Mouse (Mus musculus): ENCODE measurements around the gene 1700029F12Rik. TPM values are rescaled to one million over a fixed set of nuclear protein-coding genes. Genes with fewer than 3 reads are reported as not detected.

Gene 1700029F12Rik
- polyA plus RNA-seq, 1 experiment, result not detected

DNA sequence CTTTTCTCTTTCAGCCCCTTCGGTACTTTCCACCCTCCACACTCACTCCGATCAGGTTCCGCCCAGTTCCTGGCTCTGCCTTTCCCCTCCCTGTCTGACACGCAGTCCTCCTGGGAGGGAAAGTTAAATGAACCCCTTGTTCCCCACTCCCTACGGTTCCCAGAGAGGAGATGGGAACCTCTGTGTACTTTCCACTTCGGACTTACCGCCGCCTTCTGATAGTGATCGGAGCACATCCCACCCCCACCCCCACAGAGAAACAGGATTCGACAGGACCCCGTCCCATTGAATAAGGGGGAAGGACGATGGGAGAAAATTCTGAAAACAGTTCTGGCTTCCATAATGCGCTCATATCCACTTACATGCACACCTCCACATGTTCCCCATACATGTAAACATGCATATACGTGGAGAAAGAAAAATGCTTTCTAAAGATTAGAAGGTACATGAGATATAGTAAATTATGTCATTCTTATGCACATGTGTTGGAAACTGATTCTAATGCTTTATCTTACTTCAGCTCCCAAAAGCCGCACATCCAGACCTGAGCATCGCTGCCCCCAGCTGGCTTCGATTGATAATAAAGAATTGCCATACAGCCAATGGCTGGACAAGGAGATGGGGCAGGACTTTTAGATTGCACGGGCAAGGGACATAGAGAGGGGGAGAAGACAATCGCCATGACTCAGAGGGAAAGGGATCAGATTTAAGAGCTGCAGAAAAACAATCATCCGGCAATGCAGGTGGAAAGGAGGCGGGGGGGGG lies 26.5 kb downstream of the 1700029F12Rik start:
- Histone ChIP-seq H3K27ac (ENCODE audit: insufficient read depth, low read depth, low read length) (no peak overlapping the region), H3K4me1 (ENCODE audit: control insufficient read depth, insufficient read depth, low read length) (peaks cover 7% of the 10 kb centered on the region; the same call in 1 of the 2 replicates), H3K4me3 (ENCODE audit: insufficient read depth, low read depth, low read length) (peak overlapping the region; percentile 28)
- TF ChIP-seq POLR2A (IDR thresholded peaks at IDR 0.05; ENCODE audit: insufficient read depth, low read depth, low read length), result no peak
- TF ChIP-seq CTCF (IDR thresholded peaks at IDR 0.05; ENCODE audit: insufficient read depth, low read depth, low read length), result no peak
- WGBS, result under 1% methylated on average over 21 of the region's 21 CpGs

DNA sequence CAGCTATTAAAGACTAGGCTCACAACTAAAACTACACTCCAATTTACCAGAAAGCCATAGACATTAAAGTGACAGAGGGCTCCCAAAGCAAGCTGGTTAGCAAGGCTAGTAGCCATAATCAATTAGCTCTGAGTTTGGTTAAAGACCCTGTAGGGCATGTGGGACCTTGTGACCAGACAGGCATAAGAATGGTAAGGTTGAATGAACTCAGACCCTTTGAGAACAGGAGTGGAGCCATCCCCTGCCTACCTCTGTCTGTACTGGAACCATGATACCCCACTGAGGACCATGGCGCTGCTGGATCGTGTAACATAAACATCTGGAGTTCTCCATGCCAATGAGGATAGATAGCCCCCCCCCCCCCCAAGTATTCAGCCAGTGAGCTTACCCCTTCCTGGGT lies 27.4 kb downstream of the 1700029F12Rik start:
- WGBS, result 69% methylated on average over 2 of the region's 2 CpGs
- TF ChIP-seq CTCF (IDR thresholded peaks at IDR 0.05; ENCODE audit: insufficient read depth, low read depth, low read length) (no peak), POLR2A (IDR thresholded peaks at IDR 0.05; ENCODE audit: insufficient read depth, low read depth, low read length) (no peak)
- Histone ChIP-seq H3K27ac (ENCODE audit: insufficient read depth, low read depth, low read length) (no peak overlapping the region), H3K4me1 (ENCODE audit: control insufficient read depth, insufficient read depth, low read length) (peaks cover 7% of the 10 kb centered on the region; the same call in 1 of the 2 replicates), H3K4me3 (ENCODE audit: insufficient read depth, low read depth, low read length) (no peak overlapping the region)

DNA sequence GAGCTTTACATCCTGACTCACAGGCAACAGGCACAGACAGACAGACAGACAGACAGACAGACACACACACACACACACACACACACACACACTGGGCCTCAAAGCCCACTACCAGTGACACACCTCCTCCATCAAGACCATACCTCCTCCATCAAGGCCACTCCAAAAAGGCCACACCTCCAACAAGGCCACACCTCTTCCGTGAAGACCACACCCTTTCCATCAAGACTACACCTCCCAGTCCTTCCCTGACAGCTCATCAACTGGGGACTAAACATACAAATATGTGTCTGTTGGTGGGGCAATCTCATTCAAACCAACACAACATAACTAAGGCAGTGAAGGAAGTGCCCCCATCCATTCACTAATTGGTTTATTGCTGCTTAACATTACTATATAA lies 37.1 kb downstream of the 1700029F12Rik start:
- H3K27ac ChIP-seq (ENCODE audit: insufficient read depth, low read depth, low read length), result no peak overlapping the region
- TF ChIP-seq CTCF (IDR thresholded peaks at IDR 0.05; ENCODE audit: insufficient read depth, low read depth, low read length) (no peak), POLR2A (IDR thresholded peaks at IDR 0.05; ENCODE audit: insufficient read depth, low read depth, low read length) (no peak)
- no peaks in the 10 kb centered on the region for H3K4me1 ChIP-seq (ENCODE audit: control insufficient read depth, insufficient read depth, low read length)
- H3K4me3 ChIP-seq (ENCODE audit: insufficient read depth, low read depth, low read length), result no peak overlapping the region
- WGBS, result 77% methylated on average over 1 of the region's 1 CpGs

DNA sequence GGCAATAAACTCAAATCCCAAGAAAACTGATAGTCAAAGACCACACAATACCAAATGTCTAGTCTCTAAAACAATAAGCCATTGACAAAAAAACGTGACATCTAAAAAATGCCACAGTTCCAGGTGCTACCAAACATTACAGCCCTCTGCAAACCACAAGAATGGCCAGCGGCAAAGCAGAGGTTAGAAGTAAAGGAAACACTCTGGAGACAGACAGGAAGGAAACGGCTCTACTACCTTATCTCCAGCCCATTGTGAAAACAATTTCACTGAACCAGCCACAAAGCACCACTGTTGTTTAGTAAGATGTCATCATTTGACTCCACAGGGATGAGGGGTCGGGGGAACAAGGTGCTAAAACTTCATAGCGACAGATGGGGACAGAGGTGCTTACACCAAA lies 38.9 kb downstream of the 1700029F12Rik start:
- Histone ChIP-seq H3K4me1 (ENCODE audit: control insufficient read depth, insufficient read depth, low read length) (no peaks in the 10 kb centered on the region), H3K4me3 (ENCODE audit: insufficient read depth, low read depth, low read length) (no peak overlapping the region), H3K27ac (ENCODE audit: insufficient read depth, low read depth, low read length) (no peak overlapping the region)
- 82% methylated on average over 5 of the region's 5 CpGs for WGBS
- TF ChIP-seq CTCF (IDR thresholded peaks at IDR 0.05; ENCODE audit: insufficient read depth, low read depth, low read length) (no peak), POLR2A (IDR thresholded peaks at IDR 0.05; ENCODE audit: insufficient read depth, low read depth, low read length) (no peak)

DNA sequence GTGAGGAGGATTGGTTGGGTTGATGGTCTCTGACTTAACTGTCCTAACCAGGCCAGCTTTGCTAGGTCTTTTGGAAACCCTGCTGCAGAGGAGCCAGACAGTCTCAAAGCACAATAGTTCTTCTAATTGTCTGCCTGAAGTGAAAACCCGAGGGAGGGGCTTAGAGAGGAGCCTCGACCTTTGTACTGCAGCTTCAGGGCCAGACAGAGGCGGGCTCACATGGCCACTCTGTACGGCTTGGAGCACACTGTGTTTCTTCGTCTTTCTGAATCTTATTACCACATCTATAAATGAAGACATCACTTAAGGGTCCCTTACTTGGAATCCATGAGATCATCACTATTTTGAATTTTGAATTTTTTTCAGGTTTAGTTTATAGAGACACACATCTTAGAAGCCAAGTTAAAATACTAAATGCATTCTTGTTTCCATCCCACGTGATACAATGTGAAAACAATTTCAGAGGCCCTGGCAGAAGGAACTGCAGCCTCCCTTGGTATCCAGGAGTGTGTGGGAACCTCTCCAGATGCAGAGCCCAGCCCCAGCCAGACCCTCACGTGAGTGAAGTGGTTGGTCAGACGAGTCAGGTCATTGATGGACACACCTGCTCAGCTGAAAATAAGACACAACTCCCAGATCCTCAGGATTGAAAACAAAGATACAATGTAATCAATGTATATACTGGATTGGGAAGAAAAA lies 40.7 kb downstream of the 1700029F12Rik start:
- no peaks in the 10 kb centered on the region for H3K4me1 ChIP-seq (ENCODE audit: control insufficient read depth, insufficient read depth, low read length)
- WGBS, result 49% methylated on average over 8 of the region's 8 CpGs
- no peak for TF ChIP-seq CTCF (IDR thresholded peaks at IDR 0.05; ENCODE audit: insufficient read depth, low read depth, low read length)
- TF ChIP-seq POLR2A (IDR thresholded peaks at IDR 0.05; ENCODE audit: insufficient read depth, low read depth, low read length), result no peak
- H3K27ac ChIP-seq (ENCODE audit: insufficient read depth, low read depth, low read length), result no peak overlapping the region
- H3K4me3 ChIP-seq (ENCODE audit: insufficient read depth, low read depth, low read length), result no peak overlapping the region

DNA sequence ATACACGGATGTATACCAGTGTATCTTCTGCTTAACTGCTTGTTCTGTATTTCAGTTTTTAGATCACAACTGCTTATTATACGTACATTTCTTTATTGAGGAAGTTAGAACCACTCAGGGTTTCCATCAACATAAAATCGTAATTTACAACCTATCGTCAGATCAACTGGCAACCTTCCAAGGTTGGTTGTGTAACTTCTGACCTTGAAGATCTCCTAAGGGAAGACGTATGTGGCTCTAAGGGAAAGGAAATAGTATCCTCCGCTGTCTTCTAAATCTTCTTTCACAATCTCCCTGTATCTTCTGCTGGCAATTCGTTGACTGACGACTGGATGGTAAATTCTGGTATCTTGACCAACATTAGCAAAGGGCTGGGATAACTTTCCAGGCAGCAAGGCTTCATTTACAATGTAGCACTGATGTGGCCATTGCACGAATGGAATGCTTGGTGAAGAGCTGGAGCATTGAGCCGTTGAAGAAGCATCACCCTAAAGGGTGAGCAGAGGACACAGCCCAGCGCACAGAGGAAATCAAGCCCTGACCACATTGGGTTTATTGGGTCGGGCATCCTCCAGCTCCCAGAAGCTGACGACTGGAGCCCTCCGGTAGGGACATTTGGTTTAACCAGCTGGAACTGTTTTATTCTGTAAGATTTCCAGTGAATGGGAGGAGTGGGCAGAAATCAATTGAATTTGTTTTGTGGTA lies 43.4 kb downstream of the 1700029F12Rik start:
- H3K4me1 ChIP-seq (ENCODE audit: control insufficient read depth, insufficient read depth, low read length), result peaks cover 3% of the 10 kb centered on the region; the same call in 1 of the 2 replicates
- TF ChIP-seq POLR2A (IDR thresholded peaks at IDR 0.05; ENCODE audit: insufficient read depth, low read depth, low read length) (no peak), CTCF (IDR thresholded peaks at IDR 0.05; ENCODE audit: insufficient read depth, low read depth, low read length) (no peak)
- no peak overlapping the region for H3K4me3 ChIP-seq (ENCODE audit: insufficient read depth, low read depth, low read length)
- WGBS, result 88% methylated on average over 14 of the region's 14 CpGs
- no peak overlapping the region for H3K27ac ChIP-seq (ENCODE audit: insufficient read depth, low read depth, low read length)

DNA sequence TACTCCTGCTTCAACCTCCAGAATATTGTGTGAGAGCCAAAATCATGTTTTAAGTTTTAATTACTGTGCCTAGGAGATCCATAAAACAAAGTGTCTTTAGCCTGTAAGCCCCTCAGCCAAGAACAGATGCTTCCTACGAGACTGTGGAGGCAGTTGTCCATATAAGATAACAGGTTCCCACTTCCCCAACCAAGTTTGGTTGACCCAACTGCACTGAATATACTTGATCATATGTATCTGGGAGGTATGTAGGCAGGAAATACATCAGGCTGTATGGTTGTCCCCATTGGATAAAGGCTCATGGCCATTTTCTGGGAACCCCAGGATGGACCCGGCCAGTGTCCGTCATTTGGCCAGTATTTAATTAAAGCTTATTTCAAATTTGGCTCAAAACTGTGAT lies 44.1 kb downstream of the 1700029F12Rik start:
- Histone ChIP-seq H3K4me3 (ENCODE audit: insufficient read depth, low read depth, low read length) (no peak overlapping the region), H3K27ac (ENCODE audit: insufficient read depth, low read depth, low read length) (no peak overlapping the region), H3K4me1 (ENCODE audit: control insufficient read depth, insufficient read depth, low read length) (peaks cover 5% of the 10 kb centered on the region)
- no peak for TF ChIP-seq POLR2A (IDR thresholded peaks at IDR 0.05; ENCODE audit: insufficient read depth, low read depth, low read length)
- no peak for TF ChIP-seq CTCF (IDR thresholded peaks at IDR 0.05; ENCODE audit: insufficient read depth, low read depth, low read length)
- 92% methylated on average over 3 of the region's 3 CpGs for WGBS

DNA sequence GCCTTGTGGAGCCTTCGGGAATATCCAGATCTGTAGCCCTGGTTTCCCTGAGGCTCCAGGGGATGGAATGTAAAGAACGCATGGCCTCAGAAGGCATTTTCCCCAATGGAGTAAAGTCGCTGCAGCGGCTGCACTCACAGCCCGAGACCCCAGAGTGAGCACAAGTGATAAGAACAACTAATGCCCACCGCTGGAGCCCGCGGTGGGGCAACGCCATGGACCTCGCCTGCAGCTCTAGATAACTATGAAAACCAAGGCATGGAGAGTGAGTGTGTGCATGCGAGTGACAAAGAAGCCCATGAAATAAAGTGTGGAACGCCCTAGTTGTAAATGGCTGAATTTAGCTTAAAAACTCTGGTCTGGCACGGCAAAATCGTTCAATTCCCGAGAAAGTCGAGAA lies 45.0 kb downstream of the 1700029F12Rik start:
- Histone ChIP-seq H3K4me3 (ENCODE audit: insufficient read depth, low read depth, low read length) (no peak overlapping the region), H3K4me1 (ENCODE audit: control insufficient read depth, insufficient read depth, low read length) (peaks cover 6% of the 10 kb centered on the region), H3K27ac (ENCODE audit: insufficient read depth, low read depth, low read length) (no peak overlapping the region)
- TF ChIP-seq CTCF (IDR thresholded peaks at IDR 0.05; ENCODE audit: insufficient read depth, low read depth, low read length) (no peak), POLR2A (IDR thresholded peaks at IDR 0.05; ENCODE audit: insufficient read depth, low read depth, low read length) (no peak)
- 95% methylated on average over 16 of the region's 16 CpGs for WGBS

All from olfactory bulb, adult 2 months (tissue).